Mouse (Mus musculus) 416B (cell line): ENCODE measurements around the gene Slc39a7.
A peak's percentile ranks its signal among the peaks of the same experiment; 100 is the strongest.
"Not testable (repeated sequence)": the region's sequence is repeated elsewhere in the genome, so short reads cannot be mapped to it uniquely, and the experiment has no call there.

Experiments used
- DNase-seq: peaks from one replicate; pipeline ENCODE4 v3.0.0; 2011; ENCODE audit warnings: low read depth

Slc39a7 gene

GRCm38 (mm10) chr17:33999341-34000149, 31.9 kb downstream of the Slc39a7 start:
- DNase-seq = peak; percentile 43

GRCm38 (mm10) chr17:33998697-33999096, 32.8 kb downstream of the Slc39a7 start:
- DNase-seq = not testable (repeated sequence)

GRCm38 (mm10) chr17:33997025-33997424, 34.5 kb downstream of the Slc39a7 start:
- DNase-seq = not testable (repeated sequence)

- DNase-seq = no peak
These were observed 35.8 kb downstream of the Slc39a7 start for GRCm38 (mm10) chr17:33995651-33996050.

- DNase-seq = no peak
These were observed 36.5 kb downstream of the Slc39a7 start for GRCm38 (mm10) chr17:33994959-33995358.

- DNase-seq = peak; percentile 88
These were observed 39.5 kb downstream of the Slc39a7 start for GRCm38 (mm10) chr17:33991788-33992664.

- peak; percentile 42 for DNase-seq
These were observed 49.3 kb downstream of the Slc39a7 start for GRCm38 (mm10) chr17:33982136-33982535.

- peak; percentile 92 for DNase-seq
These were observed 50.1 kb downstream of the Slc39a7 start for GRCm38 (mm10) chr17:33981192-33981909.

- DNase-seq = peak; percentile 42
These were observed 51.1 kb downstream of the Slc39a7 start for GRCm38 (mm10) chr17:33980181-33981035.

GRCm38 (mm10) chr17:33979512-33980050, 51.9 kb downstream of the Slc39a7 start:
- DNase-seq = no peak

GRCm38 (mm10) chr17:33978631-33979031, 52.9 kb downstream of the Slc39a7 start:
- DNase-seq = peak; percentile 89
